Mouse (Mus musculus) MEL (cell line): ENCODE measurements at regions not wholly inside any gene's neighbourhood (a gene's known extent, or its start where the extent isn't known, plus 50 kb on each side); places are given as distances from the start of the nearest gene placed in this dataset.

ENCODE experiments used
- DNase-seq: peaks from one replicate; pipeline ENCODE4 v3.0.0; 2011; ENCODE audit warnings: low read depth, low spot score
- H3K27ac ChIP-seq: 2 replicates; pipeline ENCODE4 v1.5.1; 2012; ENCODE audit warnings: low read depth, mild to moderate bottlenecking, control low read depth, low read length, moderate library complexity; ENCODE audit not compliant: control insufficient read depth
- H3K27me3 ChIP-seq, 2 experiments: fragments of 150-350 bp in 1 of 2; sonication (generic) in 1 of 2; 2 replicates each; pipeline ENCODE4 v1.6.1; 2012; ENCODE audit warnings: low read length in 2 of 2, mild to moderate bottlenecking in 2 of 2, improper control_type of control experiment in 1 of 2, moderate library complexity in 1 of 2; ENCODE audit not compliant: insufficient read depth in 2 of 2, control insufficient read depth in 1 of 2
- H3K36me3 ChIP-seq, 2 experiments: 2 replicates each; pipeline ENCODE4 v1.6.1; 2012 to 2014; ENCODE audit warnings: low read length in 2 of 2, improper control_type of control experiment in 1 of 2, inconsistent platforms in 1 of 2, mild to moderate bottlenecking in 1 of 2; ENCODE audit not compliant: insufficient read depth in 2 of 2, control insufficient read depth in 1 of 2
- H3K4me1 ChIP-seq, 2 experiments: fragments of 150-350 bp in 1 of 2; sonication (generic) in 1 of 2; 2 replicates each; pipeline ENCODE4 v1.6.1; 2012; ENCODE audit warnings: low read length in 2 of 2, improper control_type of control experiment in 1 of 2, mild to moderate bottlenecking in 1 of 2; ENCODE audit not compliant: insufficient read depth in 2 of 2, control insufficient read depth in 1 of 2
- H3K4me3 ChIP-seq, 2 experiments: fragments of 150-350 bp in 1 of 2; sonication (generic) in 1 of 2; 2 replicates each; pipeline ENCODE4 v1.5.1; 2012; ENCODE audit warnings: low read depth in 2 of 2, low read length in 2 of 2, mild to moderate bottlenecking in 2 of 2, moderate library complexity in 2 of 2, control low read depth in 1 of 2, improper control_type of control experiment in 1 of 2; ENCODE audit not compliant: control insufficient read depth in 1 of 2, insufficient read depth in 1 of 2
- H3K79me2 ChIP-seq: 2 replicates; pipeline ENCODE4 v1.6.1; 2012; ENCODE audit warnings: mild to moderate bottlenecking, low read length, moderate library complexity; ENCODE audit not compliant: control insufficient read depth, poor library complexity, insufficient read depth
- H3K9ac ChIP-seq: 2 replicates; pipeline ENCODE4 v1.6.1; 2012; ENCODE audit warnings: low read depth, mild to moderate bottlenecking, control low read depth, low read length, moderate library complexity; ENCODE audit not compliant: control insufficient read depth, poor library complexity, severe bottlenecking
- H3K9me3 ChIP-seq: fragments of 150-350 bp; sonication (generic); replicated peaks from 2 replicates; pipeline ENCODE4 v1.6.1; 2012; ENCODE audit warnings: mild to moderate bottlenecking, low read length, improper control_type of control experiment, moderate library complexity; ENCODE audit not compliant: insufficient read depth
- BHLHE40 ChIP-seq: IDR thresholded peaks from 2 replicates; pipeline ENCODE4 v1.6.1; 2012; ENCODE audit warnings: low read depth, mild to moderate bottlenecking, inconsistent platforms, low read length, improper control_type of control experiment, borderline replicate concordance
- CHD1 ChIP-seq: IDR thresholded peaks from 2 replicates; pipeline ENCODE4 v1.6.1; 2012; ENCODE audit warnings: low read depth, mild to moderate bottlenecking, inconsistent platforms, low read length, improper control_type of control experiment
- CHD2 ChIP-seq: IDR thresholded peaks from 2 replicates; pipeline ENCODE4 v1.6.1; 2011; ENCODE audit warnings: low read length, improper control_type of control experiment
- CTCF ChIP-seq, 3 experiments: IDR thresholded peaks in 2 of 3; conservative IDR thresholded peaks in 1 of 3; 2 replicates each; pipeline ENCODE4 v1.5.1; 2011 to 2012; ENCODE audit warnings: low read length in 3 of 3, low read depth in 2 of 3, mild to moderate bottlenecking in 2 of 3, improper control_type of control experiment in 1 of 3, inconsistent platforms in 1 of 3, mixed read lengths in 1 of 3, moderate library complexity in 1 of 3; ENCODE audit not compliant: control insufficient read depth in 1 of 3, insufficient read depth in 1 of 3, poor library complexity in 1 of 3, severe bottlenecking in 1 of 3
- E2F4 ChIP-seq: IDR thresholded peaks from 2 replicates; pipeline ENCODE4 v1.6.1; 2011; ENCODE audit warnings: low read depth, low read length, improper control_type of control experiment, borderline replicate concordance
- ELF1 ChIP-seq: IDR thresholded peaks from 2 replicates; pipeline ENCODE4 v1.6.1; 2014; ENCODE audit warnings: low read depth, mild to moderate bottlenecking, inconsistent platforms, low read length, improper control_type of control experiment, moderate library complexity
- EP300 ChIP-seq, 2 experiments: IDR thresholded peaks; 2 replicates each; pipeline ENCODE4 v1.6.1; 2011; ENCODE audit warnings: improper control_type of control experiment in 2 of 2, low read length in 2 of 2, low read depth in 1 of 2, mild to moderate bottlenecking in 1 of 2
- ETS1 ChIP-seq: IDR thresholded peaks from 2 replicates; pipeline ENCODE4 v1.6.1; 2012; ENCODE audit warnings: low read depth, mild to moderate bottlenecking, inconsistent platforms, low read length, improper control_type of control experiment, moderate library complexity
- GABPA ChIP-seq: IDR thresholded peaks from 2 replicates; pipeline ENCODE4 v1.6.1; 2012; ENCODE audit warnings: low read depth, mild to moderate bottlenecking, inconsistent platforms, low read length, improper control_type of control experiment, moderate library complexity
- GATA1 ChIP-seq: IDR thresholded peaks from 2 replicates; pipeline ENCODE4 v1.6.1; 2011; ENCODE audit warnings: low read depth, low read length, improper control_type of control experiment
- HCFC1 ChIP-seq: IDR thresholded peaks from 2 replicates; pipeline ENCODE4 v1.6.1; 2012; ENCODE audit warnings: low read depth, mild to moderate bottlenecking, inconsistent platforms, low read length, improper control_type of control experiment, moderate library complexity
- JUND ChIP-seq: IDR thresholded peaks from 2 replicates; pipeline ENCODE4 v1.6.1; 2011; ENCODE audit warnings: low read depth, mild to moderate bottlenecking, improper control_type of control experiment, low read length
- KAT2A ChIP-seq: conservative IDR thresholded peaks from 2 replicates; pipeline ENCODE4 v1.6.1; 2012; ENCODE audit warnings: low read depth, low read length, improper control_type of control experiment, inconsistent platforms
- MAFK ChIP-seq: IDR thresholded peaks from 2 replicates; pipeline ENCODE4 v1.6.1; 2011; ENCODE audit warnings: low read depth, mild to moderate bottlenecking, low read length, improper control_type of control experiment, borderline replicate concordance
- MAX ChIP-seq: IDR thresholded peaks from 2 replicates; pipeline ENCODE4 v1.6.1; 2011; ENCODE audit warnings: low read length, improper control_type of control experiment
- MAZ ChIP-seq: IDR thresholded peaks from 2 replicates; pipeline ENCODE4 v1.6.1; 2012; ENCODE audit warnings: low read depth, mild to moderate bottlenecking, inconsistent platforms, low read length, improper control_type of control experiment
- MEF2A ChIP-seq: IDR thresholded peaks from 2 replicates; pipeline ENCODE4 v1.6.1; 2014; ENCODE audit warnings: low read depth, mild to moderate bottlenecking, inconsistent platforms, low read length, improper control_type of control experiment; ENCODE audit not compliant: poor library complexity, insufficient replicate concordance, severe bottlenecking; ENCODE audit errors: extremely low read depth
- MXI1 ChIP-seq: IDR thresholded peaks from 2 replicates; pipeline ENCODE4 v1.6.1; 2011; ENCODE audit warnings: mild to moderate bottlenecking, low read depth, low read length, improper control_type of control experiment
- MYB ChIP-seq: IDR thresholded peaks from 2 replicates; pipeline ENCODE4 v1.6.1; 2011; ENCODE audit warnings: mild to moderate bottlenecking, low read depth, low read length, improper control_type of control experiment
- MYC ChIP-seq: IDR thresholded peaks from 2 replicates; pipeline ENCODE4 v1.6.1; 2011; ENCODE audit warnings: low read depth, mild to moderate bottlenecking, low read length, improper control_type of control experiment, moderate library complexity
- NELFE ChIP-seq: IDR thresholded peaks from 2 replicates; pipeline ENCODE4 v1.6.1; 2011; ENCODE audit warnings: low read depth, low read length, improper control_type of control experiment
- NRF1 ChIP-seq: IDR thresholded peaks from 2 replicates; pipeline ENCODE4 v1.6.1; 2014; ENCODE audit warnings: low read depth, mild to moderate bottlenecking, inconsistent platforms, low read length, improper control_type of control experiment, moderate library complexity; ENCODE audit not compliant: poor library complexity, insufficient read depth, severe bottlenecking
- POLR2A ChIP-seq, 2 experiments: IDR thresholded peaks; 2 replicates each; pipeline ENCODE4 v1.6.1; 2011 to 2012; ENCODE audit warnings: low read length in 2 of 2, mild to moderate bottlenecking in 2 of 2, control low read depth in 1 of 2, improper control_type of control experiment in 1 of 2, low read depth in 1 of 2, moderate library complexity in 1 of 2; ENCODE audit not compliant: control insufficient read depth in 1 of 2, insufficient read depth in 1 of 2, poor library complexity in 1 of 2
- POLR2AphosphoS5 ChIP-seq: IDR thresholded peaks from 2 replicates; pipeline ENCODE4 v1.6.1; 2012; ENCODE audit warnings: low read depth, borderline replicate concordance, mild to moderate bottlenecking, inconsistent platforms, low read length, moderate library complexity, mixed read lengths
- RAD21 ChIP-seq: IDR thresholded peaks from 2 replicates; pipeline ENCODE4 v1.6.1; 2011; ENCODE audit warnings: mild to moderate bottlenecking, low read depth, low read length, improper control_type of control experiment
- RCOR1 ChIP-seq: IDR thresholded peaks from 2 replicates; pipeline ENCODE4 v1.6.1; 2012; ENCODE audit warnings: low read depth, mild to moderate bottlenecking, inconsistent platforms, low read length, improper control_type of control experiment
- SIN3A ChIP-seq: IDR thresholded peaks from 2 replicates; pipeline ENCODE4 v1.6.1; 2012; ENCODE audit warnings: low read length, improper control_type of control experiment, inconsistent platforms
- SMC3 ChIP-seq: IDR thresholded peaks from 2 replicates; pipeline ENCODE4 v1.6.1; 2011; ENCODE audit warnings: low read depth, low read length, improper control_type of control experiment
- TAL1 ChIP-seq: IDR thresholded peaks from 2 replicates; pipeline ENCODE4 v1.6.1; 2012; ENCODE audit warnings: mild to moderate bottlenecking, inconsistent platforms, low read length, moderate library complexity, mixed read lengths
- TBP ChIP-seq: IDR thresholded peaks from 2 replicates; pipeline ENCODE4 v1.8.0; 2011; ENCODE audit warnings: low read depth, low read length, improper control_type of control experiment
- TCF12 ChIP-seq: IDR thresholded peaks from 2 replicates; pipeline ENCODE4 v1.6.1; 2014; ENCODE audit warnings: low read depth, mild to moderate bottlenecking, inconsistent platforms, low read length, improper control_type of control experiment, moderate library complexity
- UBTF ChIP-seq: IDR thresholded peaks from 2 replicates; pipeline ENCODE4 v1.6.1; 2012; ENCODE audit warnings: low read depth, mild to moderate bottlenecking, inconsistent platforms, low read length, improper control_type of control experiment, moderate library complexity, borderline replicate concordance; ENCODE audit not compliant: insufficient read depth
- USF1 ChIP-seq: IDR thresholded peaks from 2 replicates; pipeline ENCODE4 v1.6.1; 2014; ENCODE audit warnings: low read depth, mild to moderate bottlenecking, inconsistent platforms, low read length, improper control_type of control experiment, moderate library complexity
- USF2 ChIP-seq, 2 experiments: IDR thresholded peaks; 2 replicates each; pipeline ENCODE4 v1.6.1; 2011 to 2012; ENCODE audit warnings: improper control_type of control experiment in 2 of 2, low read length in 2 of 2, borderline replicate concordance in 1 of 2, inconsistent platforms in 1 of 2, low read depth in 1 of 2, mild to moderate bottlenecking in 1 of 2; ENCODE audit not compliant: insufficient read depth in 1 of 2
- ZC3H11A ChIP-seq: IDR thresholded peaks from 2 replicates; pipeline ENCODE4 v1.6.1; 2012; ENCODE audit warnings: low read depth, mild to moderate bottlenecking, inconsistent platforms, low read length, improper control_type of control experiment
- ZKSCAN1 ChIP-seq: IDR thresholded peaks from 2 replicates; pipeline ENCODE4 v1.6.1; 2012; ENCODE audit warnings: low read depth, mild to moderate bottlenecking, inconsistent platforms, low read length, improper control_type of control experiment, moderate library complexity
- ZMIZ1 ChIP-seq: IDR thresholded peaks from 2 replicates; pipeline ENCODE4 v1.6.1; 2012; ENCODE audit warnings: low read depth, mild to moderate bottlenecking, inconsistent platforms, low read length, improper control_type of control experiment, moderate library complexity
- ZNF384 ChIP-seq: IDR thresholded peaks from 2 replicates; pipeline ENCODE4 v1.6.1; 2012; ENCODE audit warnings: low read depth, mild to moderate bottlenecking, inconsistent platforms, low read length, improper control_type of control experiment

DNA sequence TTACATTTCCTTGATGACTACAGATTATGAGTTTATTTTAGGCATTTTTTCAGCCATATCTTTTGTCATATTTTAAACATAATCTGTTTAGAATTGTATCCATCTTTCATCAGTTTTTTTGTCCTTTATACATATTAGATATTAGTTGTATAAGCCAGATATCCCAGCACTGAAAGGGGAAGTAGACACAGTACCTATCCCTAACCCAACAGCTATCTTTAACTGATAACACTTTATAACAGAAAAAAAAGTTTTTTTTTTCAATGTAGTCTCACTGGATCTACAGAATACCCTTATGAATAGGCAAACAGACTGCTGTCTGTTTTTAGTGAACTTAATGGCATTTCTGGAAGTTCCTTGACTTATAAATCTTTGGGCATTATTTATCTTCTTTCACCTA lies 1152.1 kb upstream of the Fam98a start:
- Histone ChIP-seq H3K4me1 (peaks cover 4 to 5% of the 10 kb centered on the region in 2 experiments), H3K36me3 (peaks cover 0 to 8% of the 10 kb centered on the region in 2 experiments; a peak in 2 of 4 replicates), H3K79me2 (no peaks in the 10 kb centered on the region), H3K27me3 (no peaks in the 10 kb centered on the region), H3K9me3 (no peaks in the 10 kb centered on the region), H3K9ac (no peak overlapping the region), H3K27ac (no peak overlapping the region), H3K4me3 (no peak overlapping the region)
- DNase-seq, result peak; percentile 49
- no peak for TF ChIP-seq MXI1
- no peak for TF ChIP-seq USF2 (IDR thresholded peaks at IDR 0.05; ENCODE audit: borderline replicate concordance in 1 of 2, insufficient read depth in 1 of 2, low read depth in 1 of 2, low read length in 2 of 2)
- no peak for TF ChIP-seq MAX
- TF ChIP-seq RAD21, result no peak
- TF ChIP-seq SIN3A, result no peak
- peak; percentile 69 for TF ChIP-seq RCOR1
- peak; percentile 63; the same call in 1 of the 2 replicates for TF ChIP-seq MEF2A
- TF ChIP-seq ZKSCAN1, result no peak; the same call in 1 of the 2 replicates
- no peak for TF ChIP-seq POLR2AphosphoS5
- peak; percentile 76 for TF ChIP-seq TCF12
- no peak for TF ChIP-seq NRF1
- TF ChIP-seq ZMIZ1, result no peak
- TF ChIP-seq MAFK, result no peak
- no peak for TF ChIP-seq E2F4
- TF ChIP-seq HCFC1, result no peak
- no peak for TF ChIP-seq ELF1
- no peak for TF ChIP-seq BHLHE40
- no peak for TF ChIP-seq UBTF
- TF ChIP-seq SMC3, result no peak
- TF ChIP-seq CHD1, result no peak
- peak; percentile 77 for TF ChIP-seq GATA1
- TF ChIP-seq TAL1, result no peak
- TF ChIP-seq TBP, result no peak
- no peak for TF ChIP-seq GABPA
- TF ChIP-seq MYC, result no peak
- TF ChIP-seq KAT2A, result no peak
- no peak for TF ChIP-seq ZC3H11A
- TF ChIP-seq ETS1, result 0 out of 2 replicates have a peak, but pooled peaks have one; percentile 44
- TF ChIP-seq POLR2A (IDR thresholded peaks at IDR 0.05; ENCODE audit: control insufficient read depth in 1 of 2, insufficient read depth in 1 of 2, low read depth in 1 of 2, low read length in 2 of 2, poor library complexity in 1 of 2), result no peak
- peak; percentile 85 to 86 for TF ChIP-seq EP300 (IDR thresholded peaks at IDR 0.05; ENCODE audit: low read depth in 1 of 2, low read length in 2 of 2)
- TF ChIP-seq ZNF384, result peak; percentile 97
- no peak for TF ChIP-seq CTCF (IDR thresholded peaks at IDR 0.05 in 2 of 3, conservative IDR thresholded peaks at IDR 0.05 in 1 of 3; ENCODE audit: control insufficient read depth in 1 of 3, insufficient read depth in 1 of 3, low read depth in 2 of 3, low read length in 3 of 3, poor library complexity in 1 of 3, severe bottlenecking in 1 of 3)
- TF ChIP-seq USF1, result no peak
- TF ChIP-seq JUND, result no peak
- TF ChIP-seq MAZ, result no peak
- no peak for TF ChIP-seq CHD2
- 0 out of 2 replicates have a peak, but pooled peaks have one; percentile 25 for TF ChIP-seq MYB
- TF ChIP-seq NELFE, result no peak
